Mouse (Mus musculus) heart, postnatal 25 days (tissue): ENCODE results near the gene Anxa11. TPM values are rescaled to one million over a fixed set of nuclear protein-coding genes. Genes with fewer than 3 reads are reported as not detected.
"Not testable (repeated sequence)": the region's sequence is repeated elsewhere in the genome, so short reads cannot be mapped to it uniquely, and the experiment has no call there.

Experiments
- DNase-seq: peaks from one replicate; pipeline ENCODE4 v3.0.0; 2022; ENCODE audit warnings: low spot score
- intact Hi-C: fragments of 180-260 bp; cut with DNase I; formaldehyde crosslinking; loops from one replicate; pipeline ENCODE4 v1.15.1; 2025
- microRNA-seq: library from miRNA; unstranded; fragments of <30 nt; microRNA quantifications from one replicate; pipeline ENCODE4 v1.2.0, GENCODE M21; 2022
- total RNA-seq, 2 experiments: library from RNA; stranded (reverse); gene quantifications; 2 replicates each; pipeline ENCODE4 v1.2.3; 2021

Gene Anxa11
- total RNA-seq, 2 experiments from 2014 or later: 72.3 to 80.0 TPM

GRCm38 (mm10) chr14:25927562-25927881 is 85.6 kb downstream of the Anxa11 start, which contains the start of gene Tmem254a:
Gene Tmem254a (minus strand): TSS chr14:25927672.
- intact Hi-C loops, DNase-seq: not testable (repeated sequence)

Small RNA genes lying within 50 kb of the gene (microRNA-seq; reads per million reads assigned to microRNA genes)
- gene Gm23701: not detected

Other genes starting within 250 kb of the Anxa11 start
- gene Ppif, start 148.0 kb upstream of the Anxa11 start, total RNA-seq: 100 to 1,000 TPM; 277 to 296 TPM
- gene Zcchc24, start 73.1 kb upstream of the Anxa11 start, total RNA-seq: 10 to 100 TPM; 33.3 to 35.7 TPM
- gene Plac9a, start 60.9 kb downstream of the Anxa11 start, total RNA-seq: 1 to 10 TPM; 3.0 to 3.6 TPM
- 1 to 10 TPM in 1 of 2 experiments, under 1 TPM in 1; 0.96 to 1.1 TPM for gene Tmem254a, start 85.5 kb downstream of the Anxa11 start, total RNA-seq
- gene Cphx1, start 96.1 kb downstream of the Anxa11 start, total RNA-seq: not detected
- not detected for gene Duxbl1, start 136.4 kb downstream of the Anxa11 start, total RNA-seq
- gene Gm9780, start 200.6 kb downstream of the Anxa11 start, total RNA-seq: 10 to 100 TPM; 21.3 to 30.8 TPM
- 1 to 10 TPM; 6.8 to 7.0 TPM for gene Tmem254c, start 225.2 kb downstream of the Anxa11 start, total RNA-seq
- not detected for gene Cphx2, start 239.4 kb downstream of the Anxa11 start, total RNA-seq
- not detected for gene Cphx3, start 240.1 kb downstream of the Anxa11 start, total RNA-seq